Mouse (Mus musculus) MEL (cell line): ENCODE measurements around the gene Lingo1. TPM values are rescaled to one million over a fixed set of nuclear protein-coding genes. Genes with fewer than 3 reads are reported as not detected.

Experiments used
- DNase-seq: peaks from one replicate; pipeline ENCODE4 v3.0.0; 2011; ENCODE audit warnings: low read depth, low spot score
- H3K27ac ChIP-seq: 2 replicates; pipeline ENCODE4 v1.5.1; 2012; ENCODE audit warnings: low read depth, mild to moderate bottlenecking, control low read depth, low read length, moderate library complexity; ENCODE audit not compliant: control insufficient read depth
- H3K27me3 ChIP-seq, 2 experiments: fragments of 150-350 bp in 1 of 2; sonication (generic) in 1 of 2; 2 replicates each; pipeline ENCODE4 v1.6.1; 2012; ENCODE audit warnings: low read length in 2 of 2, mild to moderate bottlenecking in 2 of 2, improper control_type of control experiment in 1 of 2, moderate library complexity in 1 of 2; ENCODE audit not compliant: insufficient read depth in 2 of 2, control insufficient read depth in 1 of 2
- H3K36me3 ChIP-seq, 2 experiments: 2 replicates each; pipeline ENCODE4 v1.6.1; 2012 to 2014; ENCODE audit warnings: low read length in 2 of 2, improper control_type of control experiment in 1 of 2, inconsistent platforms in 1 of 2, mild to moderate bottlenecking in 1 of 2; ENCODE audit not compliant: insufficient read depth in 2 of 2, control insufficient read depth in 1 of 2
- H3K4me1 ChIP-seq, 2 experiments: fragments of 150-350 bp in 1 of 2; sonication (generic) in 1 of 2; 2 replicates each; pipeline ENCODE4 v1.6.1; 2012; ENCODE audit warnings: low read length in 2 of 2, improper control_type of control experiment in 1 of 2, mild to moderate bottlenecking in 1 of 2; ENCODE audit not compliant: insufficient read depth in 2 of 2, control insufficient read depth in 1 of 2
- H3K4me3 ChIP-seq, 2 experiments: fragments of 150-350 bp in 1 of 2; sonication (generic) in 1 of 2; 2 replicates each; pipeline ENCODE4 v1.5.1; 2012; ENCODE audit warnings: low read depth in 2 of 2, low read length in 2 of 2, mild to moderate bottlenecking in 2 of 2, moderate library complexity in 2 of 2, control low read depth in 1 of 2, improper control_type of control experiment in 1 of 2; ENCODE audit not compliant: control insufficient read depth in 1 of 2, insufficient read depth in 1 of 2
- H3K79me2 ChIP-seq: 2 replicates; pipeline ENCODE4 v1.6.1; 2012; ENCODE audit warnings: mild to moderate bottlenecking, low read length, moderate library complexity; ENCODE audit not compliant: control insufficient read depth, poor library complexity, insufficient read depth
- H3K9ac ChIP-seq: 2 replicates; pipeline ENCODE4 v1.6.1; 2012; ENCODE audit warnings: low read depth, mild to moderate bottlenecking, control low read depth, low read length, moderate library complexity; ENCODE audit not compliant: control insufficient read depth, poor library complexity, severe bottlenecking
- H3K9me3 ChIP-seq: fragments of 150-350 bp; sonication (generic); replicated peaks from 2 replicates; pipeline ENCODE4 v1.6.1; 2012; ENCODE audit warnings: mild to moderate bottlenecking, low read length, improper control_type of control experiment, moderate library complexity; ENCODE audit not compliant: insufficient read depth
- BHLHE40 ChIP-seq: IDR thresholded peaks from 2 replicates; pipeline ENCODE4 v1.6.1; 2012; ENCODE audit warnings: low read depth, mild to moderate bottlenecking, inconsistent platforms, low read length, improper control_type of control experiment, borderline replicate concordance
- CHD1 ChIP-seq: IDR thresholded peaks from 2 replicates; pipeline ENCODE4 v1.6.1; 2012; ENCODE audit warnings: low read depth, mild to moderate bottlenecking, inconsistent platforms, low read length, improper control_type of control experiment
- CTCF ChIP-seq, 3 experiments: IDR thresholded peaks in 2 of 3; conservative IDR thresholded peaks in 1 of 3; 2 replicates each; pipeline ENCODE4 v1.5.1; 2011 to 2012; ENCODE audit warnings: low read length in 3 of 3, low read depth in 2 of 3, mild to moderate bottlenecking in 2 of 3, improper control_type of control experiment in 1 of 3, inconsistent platforms in 1 of 3, mixed read lengths in 1 of 3, moderate library complexity in 1 of 3; ENCODE audit not compliant: control insufficient read depth in 1 of 3, insufficient read depth in 1 of 3, poor library complexity in 1 of 3, severe bottlenecking in 1 of 3
- ELF1 ChIP-seq: IDR thresholded peaks from 2 replicates; pipeline ENCODE4 v1.6.1; 2014; ENCODE audit warnings: low read depth, mild to moderate bottlenecking, inconsistent platforms, low read length, improper control_type of control experiment, moderate library complexity
- EP300 ChIP-seq, 2 experiments: IDR thresholded peaks; 2 replicates each; pipeline ENCODE4 v1.6.1; 2011; ENCODE audit warnings: improper control_type of control experiment in 2 of 2, low read length in 2 of 2, low read depth in 1 of 2, mild to moderate bottlenecking in 1 of 2
- GABPA ChIP-seq: IDR thresholded peaks from 2 replicates; pipeline ENCODE4 v1.6.1; 2012; ENCODE audit warnings: low read depth, mild to moderate bottlenecking, inconsistent platforms, low read length, improper control_type of control experiment, moderate library complexity
- GATA1 ChIP-seq: IDR thresholded peaks from 2 replicates; pipeline ENCODE4 v1.6.1; 2011; ENCODE audit warnings: low read depth, low read length, improper control_type of control experiment
- HCFC1 ChIP-seq: IDR thresholded peaks from 2 replicates; pipeline ENCODE4 v1.6.1; 2012; ENCODE audit warnings: low read depth, mild to moderate bottlenecking, inconsistent platforms, low read length, improper control_type of control experiment, moderate library complexity
- JUND ChIP-seq: IDR thresholded peaks from 2 replicates; pipeline ENCODE4 v1.6.1; 2011; ENCODE audit warnings: low read depth, mild to moderate bottlenecking, improper control_type of control experiment, low read length
- KAT2A ChIP-seq: conservative IDR thresholded peaks from 2 replicates; pipeline ENCODE4 v1.6.1; 2012; ENCODE audit warnings: low read depth, low read length, improper control_type of control experiment, inconsistent platforms
- MAX ChIP-seq: IDR thresholded peaks from 2 replicates; pipeline ENCODE4 v1.6.1; 2011; ENCODE audit warnings: low read length, improper control_type of control experiment
- MEF2A ChIP-seq: IDR thresholded peaks from 2 replicates; pipeline ENCODE4 v1.6.1; 2014; ENCODE audit warnings: low read depth, mild to moderate bottlenecking, inconsistent platforms, low read length, improper control_type of control experiment; ENCODE audit not compliant: poor library complexity, insufficient replicate concordance, severe bottlenecking; ENCODE audit errors: extremely low read depth
- MYB ChIP-seq: IDR thresholded peaks from 2 replicates; pipeline ENCODE4 v1.6.1; 2011; ENCODE audit warnings: mild to moderate bottlenecking, low read depth, low read length, improper control_type of control experiment
- MYC ChIP-seq: IDR thresholded peaks from 2 replicates; pipeline ENCODE4 v1.6.1; 2011; ENCODE audit warnings: low read depth, mild to moderate bottlenecking, low read length, improper control_type of control experiment, moderate library complexity
- POLR2AphosphoS2 ChIP-seq: IDR thresholded peaks from 2 replicates; pipeline ENCODE4 v1.6.1; 2011; ENCODE audit warnings: low read length, improper control_type of control experiment
- POLR2AphosphoS5 ChIP-seq: IDR thresholded peaks from 2 replicates; pipeline ENCODE4 v1.6.1; 2012; ENCODE audit warnings: low read depth, borderline replicate concordance, mild to moderate bottlenecking, inconsistent platforms, low read length, moderate library complexity, mixed read lengths
- RAD21 ChIP-seq: IDR thresholded peaks from 2 replicates; pipeline ENCODE4 v1.6.1; 2011; ENCODE audit warnings: mild to moderate bottlenecking, low read depth, low read length, improper control_type of control experiment
- RCOR1 ChIP-seq: IDR thresholded peaks from 2 replicates; pipeline ENCODE4 v1.6.1; 2012; ENCODE audit warnings: low read depth, mild to moderate bottlenecking, inconsistent platforms, low read length, improper control_type of control experiment
- SMC3 ChIP-seq: IDR thresholded peaks from 2 replicates; pipeline ENCODE4 v1.6.1; 2011; ENCODE audit warnings: low read depth, low read length, improper control_type of control experiment
- TAL1 ChIP-seq: IDR thresholded peaks from 2 replicates; pipeline ENCODE4 v1.6.1; 2012; ENCODE audit warnings: mild to moderate bottlenecking, inconsistent platforms, low read length, moderate library complexity, mixed read lengths
- TBP ChIP-seq: IDR thresholded peaks from 2 replicates; pipeline ENCODE4 v1.8.0; 2011; ENCODE audit warnings: low read depth, low read length, improper control_type of control experiment
- USF2 ChIP-seq, 2 experiments: IDR thresholded peaks; 2 replicates each; pipeline ENCODE4 v1.6.1; 2011 to 2012; ENCODE audit warnings: improper control_type of control experiment in 2 of 2, low read length in 2 of 2, borderline replicate concordance in 1 of 2, inconsistent platforms in 1 of 2, low read depth in 1 of 2, mild to moderate bottlenecking in 1 of 2; ENCODE audit not compliant: insufficient read depth in 1 of 2
- ZKSCAN1 ChIP-seq: IDR thresholded peaks from 2 replicates; pipeline ENCODE4 v1.6.1; 2012; ENCODE audit warnings: low read depth, mild to moderate bottlenecking, inconsistent platforms, low read length, improper control_type of control experiment, moderate library complexity
- polyA plus RNA-seq, 2 experiments: library from polyadenylated mRNA; stranded (reverse) in 1 of 2; unstranded in 1 of 2; fragments of >175 nt in 1 of 2; fragments of >200 nt in 1 of 2; gene quantifications; 2 replicates each; pipeline versions ENCODE4 v1.2.1 to v1.2.4; 2012; ENCODE audit warnings: low replicate concordance in 2 of 2, low read depth in 1 of 2; ENCODE audit not compliant: insufficient read length in 2 of 2, insufficient read depth in 1 of 2, missing spikeins in 1 of 2
- total RNA-seq: library from RNA; depleted of rRNA; stranded (reverse); fragments of 300-350 nt; gene quantifications from 2 replicates; pipeline ENCODE4 v1.2.3, GENCODE M21; 2012

The Lingo1 gene
- total and polyA plus RNA-seq, 3 experiments, result not detected

GRCm38 (mm10) chr9:56774231-56774630 is 22.0 kb downstream of the Lingo1 start:
- Histone ChIP-seq H3K79me2 (no peaks in the 10 kb centered on the region), H3K9ac (no peak overlapping the region), H3K36me3 (no peaks in the 10 kb centered on the region), H3K9me3 (no peaks in the 10 kb centered on the region), H3K27me3 (no peaks in the 10 kb centered on the region; a peak in 1 of 4 replicates), H3K4me3 (no peak overlapping the region), H3K4me1 (no peaks in the 10 kb centered on the region), H3K27ac (no peak overlapping the region)
- DNase-seq, result peak; percentile 61
- TF ChIP-seq CHD1, result no peak
- no peak for TF ChIP-seq POLR2AphosphoS2
- TF ChIP-seq BHLHE40, result no peak
- TF ChIP-seq GABPA, result no peak
- TF ChIP-seq GATA1, result no peak
- no peak for TF ChIP-seq MYB
- peak; percentile 45 for TF ChIP-seq RAD21
- TF ChIP-seq MYC, result no peak
- TF ChIP-seq MAX, result no peak
- peak; percentile 68 to 95 (median 84) for TF ChIP-seq CTCF (IDR thresholded peaks at IDR 0.05 in 2 of 3, conservative IDR thresholded peaks at IDR 0.05 in 1 of 3; ENCODE audit: control insufficient read depth in 1 of 3, insufficient read depth in 1 of 3, low read depth in 2 of 3, low read length in 3 of 3, poor library complexity in 1 of 3, severe bottlenecking in 1 of 3)
- TF ChIP-seq KAT2A, result no peak
- no peak for TF ChIP-seq MEF2A
- no peak for TF ChIP-seq TAL1
- TF ChIP-seq POLR2AphosphoS5, result no peak
- TF ChIP-seq RCOR1, result no peak
- no peak for TF ChIP-seq TBP
- TF ChIP-seq JUND, result no peak
- TF ChIP-seq USF2 (IDR thresholded peaks at IDR 0.05; ENCODE audit: borderline replicate concordance in 1 of 2, insufficient read depth in 1 of 2, low read depth in 1 of 2, low read length in 2 of 2), result no peak
- TF ChIP-seq ELF1, result peak; percentile 69
- TF ChIP-seq ZKSCAN1, result no peak
- TF ChIP-seq EP300 (IDR thresholded peaks at IDR 0.05; ENCODE audit: low read depth in 1 of 2, low read length in 2 of 2), result no peak
- TF ChIP-seq HCFC1, result no peak
- peak; percentile 51 for TF ChIP-seq SMC3
